Mouse (Mus musculus) olfactory bulb, adult 2 months (tissue): ENCODE data around the gene Prkacb.

Experiments used
- CTCF ChIP-seq: fragments of 200-500 bp; IDR thresholded peaks from 2 replicates; pipeline ENCODE4 v1.5.1; 2012; ENCODE audit warnings: low read depth, mild to moderate bottlenecking, low read length, moderate library complexity; ENCODE audit not compliant: insufficient read depth
- POLR2A ChIP-seq: fragments of 200-500 bp; IDR thresholded peaks from 2 replicates; pipeline ENCODE4 v1.6.1; 2012; ENCODE audit warnings: mild to moderate bottlenecking, low read depth, low read length, moderate library complexity; ENCODE audit not compliant: insufficient read depth

GRCm38 (mm10) chr3:146813624-146814023 is 834 bp upstream of the Prkacb start:
- no peak for TF ChIP-seq POLR2A
- TF ChIP-seq CTCF: no peak
